Mouse (Mus musculus): ENCODE measurements around the gene Prim1.
"Not testable (repeated sequence)": the region's sequence is repeated elsewhere in the genome, so short reads cannot be mapped to it uniquely, and the experiment has no call there.

The Prim1 gene

GRCm38 (mm10) chr10:128037921-128038320, 23.0 kb downstream of the Prim1 start:
- in situ Hi-C loops (cut with MboI, MseI): no loop called here

- in situ Hi-C loops (cut with MboI, MseI): no loop called here
Observed at GRCm38 (mm10) chr10:128039167-128039566, 24.2 kb downstream of the Prim1 start.

GRCm38 (mm10) chr10:128039858-128040257, 24.9 kb downstream of the Prim1 start:
- in situ Hi-C loops (cut with MboI, MseI): no loop called here

- in situ Hi-C loops (cut with MboI, MseI): no loop called here
Observed at GRCm38 (mm10) chr10:128040293-128040692, 25.3 kb downstream of the Prim1 start.

- in situ Hi-C loops (cut with MboI, MseI): no loop called here
Observed at GRCm38 (mm10) chr10:128041636-128042035, 26.7 kb downstream of the Prim1 start.

GRCm38 (mm10) chr10:128042466-128042865, 27.5 kb downstream of the Prim1 start:
- in situ Hi-C loops (cut with MboI, MseI): no loop called here

GRCm38 (mm10) chr10:128043041-128043835, 28.3 kb downstream of the Prim1 start:
- in situ Hi-C loops (cut with MboI, MseI): no loop called here

- in situ Hi-C loops (cut with MboI, MseI): loop anchor here (5.0 kb wide), 1 partner anchor 39 kb away; no protein-coding TSS in a partner anchor
Observed at GRCm38 (mm10) chr10:128048157-128048556, 33.2 kb downstream of the Prim1 start.

GRCm38 (mm10) chr10:128049741-128050140, 34.8 kb downstream of the Prim1 start:
- in situ Hi-C loops (cut with MboI, MseI): loop anchor here (5.0 kb wide), 1 partner anchor 38 kb away; no protein-coding TSS in a partner anchor

GRCm38 (mm10) chr10:128050355-128050754, 35.4 kb downstream of the Prim1 start:
- in situ Hi-C loops (cut with MboI, MseI): no loop called here

- in situ Hi-C loops (cut with MboI, MseI): no loop called here
Observed at GRCm38 (mm10) chr10:128051589-128051988, 36.6 kb downstream of the Prim1 start.

- in situ Hi-C loops (cut with MboI, MseI): not testable (repeated sequence)
Observed at GRCm38 (mm10) chr10:128052136-128052535, 37.2 kb downstream of the Prim1 start.

GRCm38 (mm10) chr10:128053001-128053400, 38.0 kb downstream of the Prim1 start:
- in situ Hi-C loops (cut with MboI, MseI): no loop called here

GRCm38 (mm10) chr10:128058184-128058583, 43.2 kb downstream of the Prim1 start:
- in situ Hi-C loops (cut with MboI, MseI): no loop called here

GRCm38 (mm10) chr10:128058601-128059151, 43.7 kb downstream of the Prim1 start, which contains the start of gene Ptges3:
TSS of gene Ptges3 (plus strand) at chr10:128058954.
- in situ Hi-C loops (cut with MboI, MseI): no loop called here

- in situ Hi-C loops (cut with MboI, MseI): no loop called here
Observed at GRCm38 (mm10) chr10:128059207-128059981, 44.4 kb downstream of the Prim1 start.

- in situ Hi-C loops (cut with MboI, MseI): no loop called here
Observed at GRCm38 (mm10) chr10:128061109-128061508, 46.1 kb downstream of the Prim1 start.

GRCm38 (mm10) chr10:128062221-128062989, 47.4 kb downstream of the Prim1 start:
- in situ Hi-C loops (cut with MboI, MseI): no loop called here

GRCm38 (mm10) chr10:128066072-128066471, 51.1 kb downstream of the Prim1 start:
- in situ Hi-C loops (cut with MboI, MseI): no loop called here

GRCm38 (mm10) chr10:128069201-128069600, 54.2 kb downstream of the Prim1 start:
- in situ Hi-C loops (cut with MboI, MseI): no loop called here

- in situ Hi-C loops (cut with MboI, MseI): not testable (repeated sequence)
Observed at GRCm38 (mm10) chr10:128070432-128070831, 55.5 kb downstream of the Prim1 start.

Data from T-helper 1 cell (primary cell).